Mouse (Mus musculus) urinary bladder, postnatal 4 days (tissue): Measurements from ENCODE around the gene Ctps2.
A peak's percentile ranks its signal among the peaks of the same experiment; 100 is the strongest.
"Not testable (repeated sequence)": the region's sequence is repeated elsewhere in the genome, so short reads cannot be mapped to it uniquely, and the experiment has no call there.

Experiments
- DNase-seq, 2 experiments: peaks; one replicate each; pipeline ENCODE4 v3.0.0; 2021 to 2022; ENCODE audit warnings: low spot score in 2 of 2

Ctps2 gene

GRCm38 (mm10) chrX:162900938-162901337 is at the start of gene Ctps2:
Gene Ctps2, plus strand, starts transcription at chrX:162901238.
- DNase-seq: no peak

GRCm38 (mm10) chrX:162868294-162868965 is 32.6 kb upstream of the Ctps2 start:
- no peak for DNase-seq

- peak in 1 of 2 experiments; percentile 16 for DNase-seq
Observed at GRCm38 (mm10) chrX:162871734-162872517, 29.1 kb upstream of the Ctps2 start.

GRCm38 (mm10) chrX:162873761-162874160 is 27.3 kb upstream of the Ctps2 start:
- no peak for DNase-seq

GRCm38 (mm10) chrX:162878236-162878635 is 22.8 kb upstream of the Ctps2 start:
- DNase-seq: no peak

- DNase-seq: peak; percentile 80 to 87
Observed at GRCm38 (mm10) chrX:162887931-162888511, 13.0 kb upstream of the Ctps2 start, which contains the start of gene Syap1. Gene Syap1, minus strand, starts transcription at chrX:162888447.

- DNase-seq: not testable (repeated sequence)
Observed at GRCm38 (mm10) chrX:162888575-162889223, 12.3 kb upstream of the Ctps2 start.

- DNase-seq: peak; percentile 38 to 61
Observed at GRCm38 (mm10) chrX:162901371-162902039, 467 bp downstream of the Ctps2 start.

GRCm38 (mm10) chrX:162902040-162902734 is 1.1 kb downstream of the Ctps2 start:
- DNase-seq: peak; percentile 17 to 62

- DNase-seq: no peak
Observed at GRCm38 (mm10) chrX:162907554-162907953, 6.5 kb downstream of the Ctps2 start.

- DNase-seq: no peak
Observed at GRCm38 (mm10) chrX:162913651-162914050, 12.6 kb downstream of the Ctps2 start.

- DNase-seq: peak in 1 of 2 experiments; percentile 17
Observed at GRCm38 (mm10) chrX:162915697-162916096, 14.7 kb downstream of the Ctps2 start.

GRCm38 (mm10) chrX:162921487-162922125 is 20.6 kb downstream of the Ctps2 start:
- DNase-seq: no peak

- DNase-seq: no peak
Observed at GRCm38 (mm10) chrX:162931467-162931866, 30.4 kb downstream of the Ctps2 start.

- DNase-seq: no peak
Observed at GRCm38 (mm10) chrX:162942027-162942426, 41.0 kb downstream of the Ctps2 start.

- no peak for DNase-seq
Observed at GRCm38 (mm10) chrX:162949811-162950439, 48.9 kb downstream of the Ctps2 start.

- no peak for DNase-seq
Observed at GRCm38 (mm10) chrX:162957921-162958320, 56.9 kb downstream of the Ctps2 start.

GRCm38 (mm10) chrX:162963840-162964239 is 62.8 kb downstream of the Ctps2 start:
- no peak for DNase-seq

- DNase-seq: no peak
Observed at GRCm38 (mm10) chrX:162964383-162964782, 63.3 kb downstream of the Ctps2 start, which contains the start of gene S100g. Gene S100g, minus strand, starts transcription at chrX:162964599.

GRCm38 (mm10) chrX:162967456-162967855 is 66.4 kb downstream of the Ctps2 start:
- no peak for DNase-seq
